Mouse (Mus musculus) small intestine, adult 2 months (tissue): ENCODE results near the gene Vamp5.

ENCODE experiments used
- CTCF ChIP-seq: fragments of 200-500 bp; IDR thresholded peaks from 2 replicates; pipeline ENCODE4 v1.5.1; 2012; ENCODE audit warnings: low read depth, mild to moderate bottlenecking, control low read depth, inconsistent platforms, low read length, moderate library complexity, mixed read lengths; ENCODE audit not compliant: insufficient replicate concordance, insufficient read length; ENCODE audit errors: extremely low read depth
- POLR2A ChIP-seq: fragments of 200-500 bp; IDR thresholded peaks from 2 replicates; pipeline ENCODE4 v1.6.1; 2012; ENCODE audit warnings: low read depth, mild to moderate bottlenecking, control low read depth, inconsistent platforms, low read length, moderate library complexity

GRCm38 (mm10) chr6:72354025-72354424, 26.2 kb downstream of the Vamp5 start:
- no peak for TF ChIP-seq CTCF
- TF ChIP-seq POLR2A: no peak
